Mouse (Mus musculus): Measurements from ENCODE around the gene Ndufc1.
"Not testable (repeated sequence)": the region's sequence is repeated elsewhere in the genome, so short reads cannot be mapped to it uniquely, and the experiment has no call there.

Ndufc1 gene

GRCm38 (mm10) chr3:51408561-51409183 is at the start of gene Ndufc1:
Gene Ndufc1 (minus strand): TSS chr3:51408988.
- in situ Hi-C loops (cut with MboI, MseI), result no loop called here

- in situ Hi-C loops (cut with MboI, MseI), result loop anchor here (5.0 kb wide), 1 partner anchor 32 kb away; no protein-coding TSS in a partner anchor
Observed at GRCm38 (mm10) chr3:51434871-51435595, 26.2 kb upstream of the Ndufc1 start.

GRCm38 (mm10) chr3:51434364-51434763 is 25.6 kb upstream of the Ndufc1 start:
- in situ Hi-C loops (cut with MboI, MseI), result loop anchor here (5.0 kb wide), 1 partner anchor 33 kb away; no protein-coding TSS in a partner anchor

- in situ Hi-C loops (cut with MboI, MseI), result no loop called here
Observed at GRCm38 (mm10) chr3:51425394-51425793, 16.6 kb upstream of the Ndufc1 start.

GRCm38 (mm10) chr3:51421921-51422320 is 13.1 kb upstream of the Ndufc1 start:
- in situ Hi-C loops (cut with MboI, MseI), result no loop called here

- in situ Hi-C loops (cut with MboI, MseI), result no loop called here
Observed at GRCm38 (mm10) chr3:51417966-51418365, 9.2 kb upstream of the Ndufc1 start.

- in situ Hi-C loops (cut with MboI, MseI), result no loop called here
Observed at GRCm38 (mm10) chr3:51417485-51417884, 8.7 kb upstream of the Ndufc1 start.

- in situ Hi-C loops (cut with MboI, MseI), result no loop called here
Observed at GRCm38 (mm10) chr3:51417135-51417458, 8.3 kb upstream of the Ndufc1 start.

GRCm38 (mm10) chr3:51416364-51417134 is 7.8 kb upstream of the Ndufc1 start:
- in situ Hi-C loops (cut with MboI, MseI), result no loop called here

- in situ Hi-C loops (cut with MboI, MseI), result no loop called here
Observed at GRCm38 (mm10) chr3:51416073-51416363, 7.2 kb upstream of the Ndufc1 start.

- in situ Hi-C loops (cut with MboI, MseI), result no loop called here
Observed at GRCm38 (mm10) chr3:51415098-51416072, 6.6 kb upstream of the Ndufc1 start, which contains the start of gene Naa15. Gene Naa15 (plus strand): TSS chr3:51415148.

- in situ Hi-C loops (cut with MboI, MseI), result no loop called here
Observed at GRCm38 (mm10) chr3:51413276-51413675, 4.5 kb upstream of the Ndufc1 start.

- in situ Hi-C loops (cut with MboI, MseI), result no loop called here
Observed at GRCm38 (mm10) chr3:51412457-51412856, 3.7 kb upstream of the Ndufc1 start.

- in situ Hi-C loops (cut with MboI, MseI), result no loop called here
Observed at GRCm38 (mm10) chr3:51407870-51408560, 773 bp downstream of the Ndufc1 start.

- in situ Hi-C loops (cut with MboI, MseI), result no loop called here
Observed at GRCm38 (mm10) chr3:51402628-51403027, 6.2 kb downstream of the Ndufc1 start.

GRCm38 (mm10) chr3:51402054-51402453 is 6.7 kb downstream of the Ndufc1 start:
- in situ Hi-C loops (cut with MboI, MseI), result not testable (repeated sequence)

- in situ Hi-C loops (cut with MboI, MseI), result no loop called here
Observed at GRCm38 (mm10) chr3:51400682-51401081, 8.1 kb downstream of the Ndufc1 start.

- in situ Hi-C loops (cut with MboI, MseI), result no loop called here
Observed at GRCm38 (mm10) chr3:51399531-51399930, 9.3 kb downstream of the Ndufc1 start.

GRCm38 (mm10) chr3:51398667-51399066 is 10.1 kb downstream of the Ndufc1 start:
- in situ Hi-C loops (cut with MboI, MseI), result no loop called here

GRCm38 (mm10) chr3:51397700-51398299 is 11.0 kb downstream of the Ndufc1 start:
- in situ Hi-C loops (cut with MboI, MseI), result no loop called here

Data from T-helper 1 cell (primary cell).